ENCODE assay signal across 10 mouse cellular contexts in the genomic region with DNA sequence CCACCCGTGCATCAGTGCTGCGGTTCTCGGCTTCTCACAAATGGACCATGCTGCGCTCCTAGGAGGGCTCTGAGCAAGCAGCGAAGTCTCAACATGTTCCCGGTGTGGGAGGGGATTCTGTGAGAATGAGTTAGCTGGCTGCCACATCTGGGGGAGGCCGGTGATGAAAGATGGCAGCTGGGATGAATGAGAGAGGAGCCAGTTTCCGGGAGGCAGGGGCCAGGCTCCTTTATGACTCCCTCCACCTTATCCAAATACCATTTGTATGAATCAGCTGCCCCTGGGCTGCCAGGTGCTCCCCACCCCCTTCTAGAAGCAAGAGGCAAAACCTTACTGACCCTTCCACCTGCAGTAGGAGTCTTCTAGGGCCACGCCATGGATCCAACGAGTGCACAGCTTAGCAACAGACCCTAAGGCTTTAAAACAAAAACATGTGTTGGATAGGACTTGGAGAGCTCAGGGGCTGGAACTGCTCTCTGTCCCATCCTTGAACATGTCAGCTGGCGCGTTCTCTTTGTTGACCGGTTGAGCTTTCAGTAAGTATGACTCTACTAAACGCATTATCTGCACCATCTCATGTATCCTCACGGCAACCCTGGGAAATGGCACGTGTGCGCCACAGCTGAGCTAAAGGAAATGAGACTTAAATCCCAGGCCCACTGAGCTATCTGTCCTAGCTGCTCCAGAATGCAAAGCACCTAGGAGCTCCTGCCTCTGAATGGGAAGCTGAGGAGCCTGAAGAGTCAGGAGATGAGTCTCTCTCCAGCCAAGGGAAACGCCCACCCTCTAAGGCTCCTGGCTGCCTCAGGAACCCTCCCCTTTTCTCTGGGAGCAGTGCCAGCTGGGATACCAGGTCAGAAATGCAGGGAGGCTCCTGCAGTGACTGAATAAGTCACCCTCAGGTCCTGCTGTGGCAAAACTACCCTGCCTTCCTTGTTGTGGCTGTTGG. TPM values are rescaled to one million over a fixed set of nuclear protein-coding genes. Genes with fewer than 3 reads are reported as not detected.
DNase-seq lines count a peak whose midpoint lies in the region; ATAC-seq and TF ChIP-seq lines count a peak whose summit lies in the region.
"Had no signal": no experiment of that assay in that cellular context is flagged by ENCODE, and none has a peak within 500 bp of the region (broad histone marks: within the 10 kb centered on the region; RNA-seq: fewer than 3 reads in every experiment).

No protein-coding gene starts in this region.

- no peak overlapping the region for H3K4me2 ChIP-seq in heart, embryonic 12.5 days
- H3K4me2 ChIP-seq in midbrain, embryonic 11.5 days = no peak overlapping the region
- H3K4me2 ChIP-seq: neural tube, embryonic 13.5 days had no signal

- H3K27me3 ChIP-seq in MEL (ENCODE audit: control insufficient read depth in 1 of 2, insufficient read depth in 2 of 2, low read length in 2 of 2) = no peaks in the 10 kb centered on the region
- no peaks in the 10 kb centered on the region for H3K27me3 ChIP-seq in heart, embryonic 12.5 days (replicated peaks)
- no peaks in the 10 kb centered on the region for H3K27me3 ChIP-seq in midbrain, embryonic 11.5 days (ENCODE audit: control insufficient read depth, insufficient read depth, low read length)
- H3K27me3 ChIP-seq: neural tube, embryonic 13.5 days had no signal

- peaks cover 2 to 33% of the 10 kb centered on the region in 2 experiments; a peak in 3 of 4 replicates for H3K4me1 ChIP-seq in MEL (ENCODE audit: control insufficient read depth in 1 of 2, insufficient read depth in 2 of 2, low read length in 2 of 2)
- H3K4me1 ChIP-seq in heart, embryonic 12.5 days (replicated peaks) = peaks cover 20% of the 10 kb centered on the region
- no peaks in the 10 kb centered on the region for H3K4me1 ChIP-seq in midbrain, embryonic 11.5 days (ENCODE audit: control insufficient read depth, insufficient read depth, low read length)

- no peak for TF ChIP-seq POLR2A in MEL (IDR thresholded peaks at IDR 0.05; ENCODE audit: control insufficient read depth in 1 of 2, insufficient read depth in 1 of 2, low read depth in 1 of 2, low read length in 2 of 2, poor library complexity in 1 of 2)

- no peak for TF ChIP-seq EP300 in MEL (IDR thresholded peaks at IDR 0.05; ENCODE audit: low read depth in 1 of 2, low read length in 2 of 2)

- no peaks in the 10 kb centered on the region for H3K9me3 ChIP-seq in MEL (replicated peaks; ENCODE audit: insufficient read depth, low read length)
- H3K9me3 ChIP-seq in heart, embryonic 12.5 days (replicated peaks) = no peaks in the 10 kb centered on the region
- H3K9me3 ChIP-seq in midbrain, embryonic 11.5 days (ENCODE audit: control insufficient read depth, low read length) = no peaks in the 10 kb centered on the region
- H3K9me3 ChIP-seq: neural tube, embryonic 13.5 days had no signal

- no peak for TF ChIP-seq CTCF in MEL (IDR thresholded peaks at IDR 0.05 in 2 of 3, conservative IDR thresholded peaks at IDR 0.05 in 1 of 3; ENCODE audit: control insufficient read depth in 1 of 3, insufficient read depth in 1 of 3, low read depth in 2 of 3, low read length in 3 of 3, poor library complexity in 1 of 3, severe bottlenecking in 1 of 3)

- H3K4me3 ChIP-seq in MEL (ENCODE audit: control insufficient read depth in 1 of 2, insufficient read depth in 1 of 2, low read depth in 2 of 2, low read length in 2 of 2) = no peak overlapping the region
- no peak overlapping the region for H3K4me3 ChIP-seq in heart, embryonic 12.5 days
- no peak overlapping the region for H3K4me3 ChIP-seq in midbrain, embryonic 11.5 days (ENCODE audit: low read depth, low read length)
- H3K4me3 ChIP-seq: neural tube, embryonic 13.5 days had no signal

- TF ChIP-seq RAD21 in MEL (IDR thresholded peaks at IDR 0.05; ENCODE audit: low read depth, low read length) = no peak

- H3K36me3 ChIP-seq in MEL (ENCODE audit: control insufficient read depth in 1 of 2, insufficient read depth in 2 of 2, low read length in 2 of 2) = peaks cover 0 to 32% of the 10 kb centered on the region in 2 experiments; a peak in 2 of 4 replicates
- no peaks in the 10 kb centered on the region for H3K36me3 ChIP-seq in heart, embryonic 12.5 days
- H3K36me3 ChIP-seq in midbrain, embryonic 11.5 days (ENCODE audit: control insufficient read depth, insufficient read depth, low read length) = no peaks in the 10 kb centered on the region
- H3K36me3 ChIP-seq: neural tube, embryonic 13.5 days had no signal

- H3K27ac ChIP-seq in MEL (ENCODE audit: control insufficient read depth, low read depth, low read length) = no peak overlapping the region
- H3K27ac ChIP-seq in heart, embryonic 12.5 days (ENCODE audit: poor library complexity, severe bottlenecking) = 0 out of 2 replicates have a peak overlapping the region, but pooled peaks have one; percentile 2
- no peak overlapping the region for H3K27ac ChIP-seq in midbrain, embryonic 11.5 days (ENCODE audit: low read depth, low read length)
- H3K27ac ChIP-seq: neural tube, embryonic 13.5 days had no signal

- peak; percentile 45; the same call in 1 of the 2 replicates for ATAC-seq in heart, embryonic 12.5 days (ENCODE audit: insufficient number of reproducible peaks, low FRiP score)
- no peak for ATAC-seq in midbrain, embryonic 11.5 days (ENCODE audit: low FRiP score)

- DNase-seq in MEL (ENCODE audit: low read depth, low spot score) = peak; percentile 21
- peak; percentile 12 to 23 for DNase-seq in adrenal gland, postnatal 36 days
- DNase-seq in kidney, postnatal 4 days = peak; percentile 29 to 45
- no peak for DNase-seq in thymus, adult 18-20 months
- DNase-seq in midbrain, embryonic 11.5 days (ENCODE audit: low spot score, missing footprints) = no peak
- DNase-seq in thymus, postnatal 14 days = no peak
- DNase-seq in left cerebral cortex, adult 11 months (ENCODE audit: low spot score) = no peak
- DNase-seq: layer of hippocampus, postnatal 36 days had no signal

- no peaks in the 10 kb centered on the region for H3K79me2 ChIP-seq in MEL (ENCODE audit: control insufficient read depth, insufficient read depth, low read length, poor library complexity)

- no peak overlapping the region for H3K9ac ChIP-seq in MEL (ENCODE audit: control insufficient read depth, low read depth, low read length, poor library complexity, severe bottlenecking)
- no peak overlapping the region for H3K9ac ChIP-seq in heart, embryonic 12.5 days
- H3K9ac ChIP-seq in midbrain, embryonic 11.5 days (ENCODE audit: low read length) = no peak overlapping the region
- H3K9ac ChIP-seq: neural tube, embryonic 13.5 days had no signal

- WGBS in heart, embryonic 12.5 days = 58% methylated on average over 18 of the region's 18 CpGs
- WGBS in midbrain, embryonic 11.5 days = 91% methylated on average over 18 of the region's 18 CpGs

TF ChIP-seq in MEL, 35 proteins besides CTCF, POLR2A, EP300 and RAD21:
- TF ChIP-seq ZMIZ1 (IDR thresholded peaks at IDR 0.05; ENCODE audit: low read depth, low read length) (no peak), TAL1 (IDR thresholded peaks at IDR 0.05; ENCODE audit: low read length) (no peak), CHD2 (IDR thresholded peaks at IDR 0.05; ENCODE audit: low read length) (no peak), USF2 (IDR thresholded peaks at IDR 0.05; ENCODE audit: borderline replicate concordance in 1 of 2, insufficient read depth in 1 of 2, low read depth in 1 of 2, low read length in 2 of 2) (no peak), ZC3H11A (IDR thresholded peaks at IDR 0.05; ENCODE audit: low read depth, low read length) (no peak), SIN3A (IDR thresholded peaks at IDR 0.05; ENCODE audit: low read length) (no peak), BHLHE40 (IDR thresholded peaks at IDR 0.05; ENCODE audit: borderline replicate concordance, low read depth, low read length) (no peak), ELF1 (IDR thresholded peaks at IDR 0.05; ENCODE audit: low read depth, low read length) (no peak), NRF1 (IDR thresholded peaks at IDR 0.05; ENCODE audit: insufficient read depth, low read depth, low read length, poor library complexity, severe bottlenecking) (no peak), MYC (IDR thresholded peaks at IDR 0.05; ENCODE audit: low read depth, low read length) (no peak), POLR2AphosphoS5 (IDR thresholded peaks at IDR 0.05; ENCODE audit: borderline replicate concordance, low read depth, low read length) (no peak), KAT2A (conservative IDR thresholded peaks at IDR 0.05; ENCODE audit: low read depth, low read length) (no peak), HCFC1 (IDR thresholded peaks at IDR 0.05; ENCODE audit: low read depth, low read length) (no peak), MXI1 (IDR thresholded peaks at IDR 0.05; ENCODE audit: low read depth, low read length) (no peak), MAZ (IDR thresholded peaks at IDR 0.05; ENCODE audit: low read depth, low read length) (no peak), RCOR1 (IDR thresholded peaks at IDR 0.05; ENCODE audit: low read depth, low read length) (no peak), USF1 (IDR thresholded peaks at IDR 0.05; ENCODE audit: low read depth, low read length) (no peak), POLR2AphosphoS2 (IDR thresholded peaks at IDR 0.05; ENCODE audit: low read length) (no peak), NELFE (IDR thresholded peaks at IDR 0.05; ENCODE audit: low read depth, low read length) (no peak), MEF2A (IDR thresholded peaks at IDR 0.05; ENCODE audit: extremely low read depth, insufficient replicate concordance, low read depth, low read length, poor library complexity, severe bottlenecking) (no peak)

RNA-seq across cellular contexts. Expression of a gene that starts 30.9 kb away (rescaled TPM):
- total RNA-seq in MEL (2012; rRNA removed) = not detected in 2 replicates
- polyA plus RNA-seq in MEL (2012; ENCODE audit: insufficient read depth in 1 of 2, insufficient read length in 2 of 2, low read depth in 1 of 2, low replicate concordance in 2 of 2, missing spikeins in 1 of 2) = not detected
- total RNA-seq in adrenal gland, postnatal 36 days (2021) = 1 to 10 TPM; 2.2 to 3.3 TPM
- polyA plus RNA-seq in heart, embryonic 12.5 days (2016; fragmentation: Nextera tagmentation; extraction: Ambion mirVana) = 9.9 and 10.1 TPM in 2 replicates
- 18.4 and 18.6 TPM in 2 replicates for polyA plus RNA-seq in midbrain, embryonic 11.5 days (2014; fragmentation: Nextera tagmentation; extraction: Ambion mirVana)

Comparison
In these comparisons a context has a peak if more than half of its experiments do, and no peak if none do; other contexts are left out.
1. DNase-seq: peak in MEL (single experiment), adrenal gland, postnatal 36 days (2 of 2) and kidney, postnatal 4 days (2 of 2); none in thymus, adult 18-20 months (0 of 2), midbrain, embryonic 11.5 days (single experiment), thymus, postnatal 14 days (single experiment) and left cerebral cortex, adult 11 months (single experiment).
2. RNA of a gene that starts 30.9 kb away (polyA plus RNA-seq): 18.4 to 18.6 TPM in midbrain, embryonic 11.5 days and 9.9 to 10.1 TPM in heart, embryonic 12.5 days; not detected in MEL; every median in the first group is over 10 times any median in the second.